ENCODE assay signal across 12 mouse cellular contexts in genomic region chr7:99500655-99501054, GRCm38 (mm10). TPM values are rescaled to one million over a fixed set of nuclear protein-coding genes. Genes with fewer than 3 reads are reported as not detected.
DNase-seq lines count a peak whose midpoint lies in the region; ATAC-seq and TF ChIP-seq lines count a peak whose summit lies in the region.
"Had no signal": no experiment of that assay in that cellular context is flagged by ENCODE, and none has a peak within 500 bp of the region (broad histone marks: within the 10 kb centered on the region; RNA-seq: fewer than 3 reads in every experiment).

No protein-coding gene starts in this region.

- H3K9me3 ChIP-seq in hindbrain, embryonic 12.5 days (replicated peaks): no peaks in the 10 kb centered on the region
- no peaks in the 10 kb centered on the region for H3K9me3 ChIP-seq in hindbrain, embryonic 13.5 days
- H3K9me3 ChIP-seq in MEL (replicated peaks; ENCODE audit: insufficient read depth, low read length): no peaks in the 10 kb centered on the region
- no peaks in the 10 kb centered on the region for H3K9me3 ChIP-seq in liver, embryonic 13.5 days (replicated peaks)
- H3K9me3 ChIP-seq: limb, embryonic 15.5 days; midbrain, embryonic 10.5 days had no signal

- no peak for TF ChIP-seq EP300 in MEL (IDR thresholded peaks at IDR 0.05; ENCODE audit: low read depth in 1 of 2, low read length in 2 of 2)

- TF ChIP-seq RAD21 in MEL (IDR thresholded peaks at IDR 0.05; ENCODE audit: low read depth, low read length): no peak

- no peak overlapping the region for H3K4me3 ChIP-seq in hindbrain, embryonic 12.5 days
- H3K4me3 ChIP-seq in hindbrain, embryonic 13.5 days: no peak overlapping the region
- no peak overlapping the region; a peak in 1 of 4 replicates for H3K4me3 ChIP-seq in MEL (ENCODE audit: control insufficient read depth in 1 of 2, insufficient read depth in 1 of 2, low read depth in 2 of 2, low read length in 2 of 2)
- no peak overlapping the region for H3K4me3 ChIP-seq in liver, embryonic 13.5 days (replicated peaks)
- H3K4me3 ChIP-seq: limb, embryonic 15.5 days; midbrain, embryonic 10.5 days; myocyte had no signal

- WGBS in hindbrain, embryonic 12.5 days: 24% methylated on average over 5 of the region's 5 CpGs
- 29% methylated on average over 5 of the region's 5 CpGs for WGBS in hindbrain, embryonic 13.5 days
- 27% methylated on average over 5 of the region's 5 CpGs for WGBS in liver, embryonic 13.5 days (ENCODE audit: insufficient replicate concordance)

- H3K4me1 ChIP-seq in hindbrain, embryonic 12.5 days: no peaks in the 10 kb centered on the region
- no peaks in the 10 kb centered on the region; the same call in 1 of the 2 replicates for H3K4me1 ChIP-seq in hindbrain, embryonic 13.5 days (replicated peaks)
- peaks cover 0 to 4% of the 10 kb centered on the region in 2 experiments; a peak in 2 of 4 replicates for H3K4me1 ChIP-seq in MEL (ENCODE audit: control insufficient read depth in 1 of 2, insufficient read depth in 2 of 2, low read length in 2 of 2)
- peaks cover 26% of the 10 kb centered on the region for H3K4me1 ChIP-seq in liver, embryonic 13.5 days (replicated peaks)
- H3K4me1 ChIP-seq: limb, embryonic 15.5 days; midbrain, embryonic 10.5 days had no signal

- H3K9ac ChIP-seq in hindbrain, embryonic 12.5 days: 0 out of 2 replicates have a peak overlapping the region, but pooled peaks have one; percentile 15
- H3K9ac ChIP-seq in hindbrain, embryonic 13.5 days: no peak overlapping the region
- peak overlapping the region; percentile 33; the same call in 1 of the 2 replicates for H3K9ac ChIP-seq in MEL (ENCODE audit: control insufficient read depth, low read depth, low read length, poor library complexity, severe bottlenecking)
- peak overlapping the region; percentile 56 for H3K9ac ChIP-seq in liver, embryonic 13.5 days
- H3K9ac ChIP-seq: limb, embryonic 15.5 days had no signal

- H3K27me3 ChIP-seq in hindbrain, embryonic 12.5 days: no peaks in the 10 kb centered on the region
- H3K27me3 ChIP-seq in hindbrain, embryonic 13.5 days: no peaks in the 10 kb centered on the region
- no peaks in the 10 kb centered on the region; a peak in 1 of 4 replicates for H3K27me3 ChIP-seq in MEL (ENCODE audit: control insufficient read depth in 1 of 2, insufficient read depth in 2 of 2, low read length in 2 of 2)
- H3K27me3 ChIP-seq in liver, embryonic 13.5 days: no peaks in the 10 kb centered on the region
- H3K27me3 ChIP-seq: limb, embryonic 15.5 days had no signal

- no peak overlapping the region for H3K27ac ChIP-seq in hindbrain, embryonic 12.5 days
- H3K27ac ChIP-seq in hindbrain, embryonic 13.5 days: no peak overlapping the region
- H3K27ac ChIP-seq in MEL (ENCODE audit: control insufficient read depth, low read depth, low read length): no peak overlapping the region
- peak overlapping the region; percentile 92 for H3K27ac ChIP-seq in liver, embryonic 13.5 days
- H3K27ac ChIP-seq: limb, embryonic 15.5 days; midbrain, embryonic 10.5 days had no signal

- no peak for ATAC-seq in hindbrain, embryonic 12.5 days (ENCODE audit: low FRiP score)
- no peak for ATAC-seq in hindbrain, embryonic 13.5 days (ENCODE audit: low FRiP score)
- ATAC-seq in liver, embryonic 13.5 days (ENCODE audit: low read depth): peak; percentile 93

- TF ChIP-seq CTCF in MEL (IDR thresholded peaks at IDR 0.05 in 2 of 3, conservative IDR thresholded peaks at IDR 0.05 in 1 of 3; ENCODE audit: control insufficient read depth in 1 of 3, insufficient read depth in 1 of 3, low read depth in 2 of 3, low read length in 3 of 3, poor library complexity in 1 of 3, severe bottlenecking in 1 of 3): no peak

- no peak for TF ChIP-seq POLR2A in MEL (IDR thresholded peaks at IDR 0.05; ENCODE audit: control insufficient read depth in 1 of 2, insufficient read depth in 1 of 2, low read depth in 1 of 2, low read length in 2 of 2, poor library complexity in 1 of 2)

- no peaks in the 10 kb centered on the region for H3K79me2 ChIP-seq in MEL (ENCODE audit: control insufficient read depth, insufficient read depth, low read length, poor library complexity)

- H3K36me3 ChIP-seq in hindbrain, embryonic 12.5 days: no peaks in the 10 kb centered on the region
- no peaks in the 10 kb centered on the region for H3K36me3 ChIP-seq in hindbrain, embryonic 13.5 days
- H3K36me3 ChIP-seq in MEL (ENCODE audit: control insufficient read depth in 1 of 2, insufficient read depth in 2 of 2, low read length in 2 of 2): no peaks in the 10 kb centered on the region
- no peaks in the 10 kb centered on the region for H3K36me3 ChIP-seq in liver, embryonic 13.5 days
- H3K36me3 ChIP-seq: limb, embryonic 15.5 days; midbrain, embryonic 10.5 days had no signal

- DNase-seq in embryo, embryonic 10.5 days (ENCODE audit: low spot score): peak; percentile 37
- no peak for DNase-seq in embryo, embryonic 9.5 days (ENCODE audit: extremely low spot score)
- no peak for DNase-seq in MEL (ENCODE audit: low read depth, low spot score)
- DNase-seq in liver, embryonic 13.5 days: peak; percentile 51
- no peak for DNase-seq in urinary bladder, postnatal 14 days (ENCODE audit: low spot score)
- DNase-seq in thymus, postnatal 10 days (ENCODE audit: low spot score in 2 of 2): no peak

- H3K4me2 ChIP-seq in hindbrain, embryonic 12.5 days (replicated peaks): no peak overlapping the region
- H3K4me2 ChIP-seq in hindbrain, embryonic 13.5 days: no peak overlapping the region
- H3K4me2 ChIP-seq in liver, embryonic 13.5 days: peak overlapping the region; percentile 43
- H3K4me2 ChIP-seq: limb, embryonic 15.5 days had no signal

TF ChIP-seq in MEL, 35 proteins besides CTCF, POLR2A, EP300 and RAD21:
- TF ChIP-seq MEF2A (IDR thresholded peaks at IDR 0.05; ENCODE audit: extremely low read depth, insufficient replicate concordance, low read depth, low read length, poor library complexity, severe bottlenecking) (no peak), UBTF (IDR thresholded peaks at IDR 0.05; ENCODE audit: borderline replicate concordance, insufficient read depth, low read depth, low read length) (no peak), TBP (IDR thresholded peaks at IDR 0.05; ENCODE audit: low read depth, low read length) (no peak), USF1 (IDR thresholded peaks at IDR 0.05; ENCODE audit: low read depth, low read length) (no peak), SMC3 (IDR thresholded peaks at IDR 0.05; ENCODE audit: low read depth, low read length) (no peak; the same call in 1 of the 2 replicates)

RNA-seq across cellular contexts. Expression of gene Rps3, which starts 17.1 kb away (rescaled TPM):
- 512 and 534 TPM in 2 replicates for polyA plus RNA-seq in hindbrain, embryonic 12.5 days (2016; fragmentation: Nextera tagmentation; extraction: Ambion mirVana)
- polyA plus RNA-seq in hindbrain, embryonic 13.5 days (2015; fragmentation: Nextera tagmentation; extraction: Ambion mirVana): 523 and 532 TPM in 2 replicates
- total RNA-seq in MEL (2012; rRNA removed): 2,066 and 2,287 TPM in 2 replicates
- polyA plus RNA-seq in MEL (2012; ENCODE audit: insufficient read depth in 1 of 2, insufficient read length in 2 of 2, low read depth in 1 of 2, low replicate concordance in 2 of 2, missing spikeins in 1 of 2): 1,000 to 10,000 TPM in 1 of 2 experiments, 100 to 1,000 TPM in 1; 157 to 1,899 TPM
- polyA plus RNA-seq in liver, embryonic 13.5 days (2015; fragmentation: Nextera tagmentation; extraction: Ambion mirVana): 741 and 746 TPM in 2 replicates

RNA-seq across cellular contexts. Expression of gene Arrb1, which starts 34.6 kb away (rescaled TPM):
- 16.7 TPM in 2 replicates for polyA plus RNA-seq in hindbrain, embryonic 12.5 days (2016; fragmentation: Nextera tagmentation; extraction: Ambion mirVana)
- polyA plus RNA-seq in hindbrain, embryonic 13.5 days (2015; fragmentation: Nextera tagmentation; extraction: Ambion mirVana): 15.6 and 15.9 TPM in 2 replicates
- total RNA-seq in MEL (2012; rRNA removed): 44.3 and 62.7 TPM in 2 replicates
- 10 to 100 TPM; 27.0 to 67.7 TPM for polyA plus RNA-seq in MEL (2012; ENCODE audit: insufficient read depth in 1 of 2, insufficient read length in 2 of 2, low read depth in 1 of 2, low replicate concordance in 2 of 2, missing spikeins in 1 of 2)
- 96.5 and 121 TPM in 2 replicates for polyA plus RNA-seq in liver, embryonic 13.5 days (2015; fragmentation: Nextera tagmentation; extraction: Ambion mirVana)

RNA-seq across cellular contexts. Expression of gene Klhl35, which starts 34.9 kb away (rescaled TPM):
- 39.2 and 47.1 TPM in 2 replicates for polyA plus RNA-seq in hindbrain, embryonic 12.5 days (2016; fragmentation: Nextera tagmentation; extraction: Ambion mirVana)
- polyA plus RNA-seq in hindbrain, embryonic 13.5 days (2015; fragmentation: Nextera tagmentation; extraction: Ambion mirVana): 7.4 and 12.2 TPM in 2 replicates
- not detected in 2 replicates for total RNA-seq in MEL (2012; rRNA removed)
- under 1 TPM in 1 of 2 experiments, not detected in 1; 0.04 TPM for polyA plus RNA-seq in MEL (2012; ENCODE audit: insufficient read depth in 1 of 2, insufficient read length in 2 of 2, low read depth in 1 of 2, low replicate concordance in 2 of 2, missing spikeins in 1 of 2)
- polyA plus RNA-seq in liver, embryonic 13.5 days (2015; fragmentation: Nextera tagmentation; extraction: Ambion mirVana): 0.12 and 0.21 TPM in 2 replicates
- total RNA-seq: heart, postnatal 36 days had no signal
- polyA plus RNA-seq: myocyte had no signal

Comparison
In these comparisons a context has a peak if more than half of its experiments do, and no peak if none do; other contexts are left out.
1. DNase-seq: peak in embryo, embryonic 10.5 days (single experiment) and liver, embryonic 13.5 days (single experiment); none in embryo, embryonic 9.5 days (single experiment), MEL (single experiment), urinary bladder, postnatal 14 days (single experiment) and thymus, postnatal 10 days (0 of 2).